Mouse (Mus musculus): Measurements from ENCODE around the gene Spns1.
"Not testable (repeated sequence)": the region's sequence is repeated elsewhere in the genome, so short reads cannot be mapped to it uniquely, and the experiment has no call there.

The Spns1 gene

GRCm38 (mm10) chr7:126339521-126339971 lies 37.7 kb downstream of the Spns1 start:
- DNase-seq (ENCODE audit: low read depth, low spot score): no peak

GRCm38 (mm10) chr7:126338906-126339305 lies 38.3 kb downstream of the Spns1 start:
- DNase-seq (ENCODE audit: low read depth, low spot score): no peak

GRCm38 (mm10) chr7:126335556-126335955 lies 41.7 kb downstream of the Spns1 start:
- DNase-seq (ENCODE audit: low read depth, low spot score): no peak

GRCm38 (mm10) chr7:126332691-126333090 lies 44.6 kb downstream of the Spns1 start:
- DNase-seq (ENCODE audit: low read depth, low spot score): no peak

- no peak for DNase-seq (ENCODE audit: low read depth, low spot score)
Observed at GRCm38 (mm10) chr7:126330693-126331092, 46.6 kb downstream of the Spns1 start.

- no peak for DNase-seq (ENCODE audit: low read depth, low spot score)
Observed at GRCm38 (mm10) chr7:126329907-126330645, 47.2 kb downstream of the Spns1 start.

- not testable (repeated sequence) for DNase-seq (ENCODE audit: low read depth, low spot score)
Observed at GRCm38 (mm10) chr7:126328848-126329247, 48.4 kb downstream of the Spns1 start.

GRCm38 (mm10) chr7:126325576-126326273 lies 51.5 kb downstream of the Spns1 start:
- DNase-seq (ENCODE audit: low read depth, low spot score): not testable (repeated sequence)

GRCm38 (mm10) chr7:126324791-126325190 lies 52.5 kb downstream of the Spns1 start:
- no peak for DNase-seq (ENCODE audit: low read depth, low spot score)

- DNase-seq (ENCODE audit: low read depth, low spot score): peak; percentile 63
Observed at GRCm38 (mm10) chr7:126323729-126324128, 53.5 kb downstream of the Spns1 start.

Measured in brain, embryonic 18.5 days (tissue).